In the genomic region with DNA sequence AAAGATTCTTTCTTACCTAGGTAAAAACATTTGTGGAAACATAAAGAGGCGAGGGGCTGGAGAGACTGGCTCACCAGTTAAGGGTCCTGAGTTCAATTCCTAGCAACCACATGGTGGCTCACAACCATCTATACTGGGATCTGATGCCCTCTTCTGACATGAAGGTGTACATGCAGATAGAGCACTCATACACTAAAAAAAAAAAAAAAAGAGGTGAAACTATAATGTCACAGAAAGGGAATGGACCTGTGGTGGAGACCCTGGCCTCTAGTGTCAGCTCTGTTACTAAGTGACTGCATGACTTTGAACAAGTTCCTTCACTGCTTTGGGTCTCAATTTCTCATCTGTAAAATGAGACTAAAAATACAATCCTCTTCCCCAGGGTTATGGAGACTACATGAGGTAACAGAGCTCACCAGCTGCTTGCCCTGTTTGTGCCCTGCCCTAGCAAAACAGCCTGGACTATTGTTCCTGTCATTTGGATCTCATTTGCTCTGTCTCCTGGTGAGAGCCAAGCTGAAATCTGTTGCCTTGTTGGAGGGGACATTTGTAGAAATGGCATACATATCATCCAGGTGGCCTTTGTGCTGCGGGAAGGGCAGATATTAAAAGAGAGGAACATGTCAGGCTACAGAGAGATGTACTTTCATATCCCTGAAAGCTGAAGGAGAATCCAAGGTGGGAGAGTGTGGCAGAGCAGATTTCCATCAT, we compare ENCODE assay signal across 26 mouse cellular contexts. TPM values are rescaled to one million over a fixed set of nuclear protein-coding genes. Genes with fewer than 3 reads are reported as not detected.
DNase-seq lines count a peak whose midpoint lies in the region; ATAC-seq and TF ChIP-seq lines count a peak whose summit lies in the region.
"Had no signal": no experiment of that assay in that cellular context is flagged by ENCODE, and none has a peak within 500 bp of the region (broad histone marks: within the 10 kb centered on the region; RNA-seq: fewer than 3 reads in every experiment).

No protein-coding gene starts in this region.

- intact Hi-C loops in heart, adult 2 months (cut with DNase I) = no loop called here

- DNase-seq in heart, adult 2 months = no peak
- no peak for DNase-seq in ES-E14 (ENCODE audit: low read depth, low spot score)
- DNase-seq in cerebellum, adult 11 months = peak; percentile 62
- peak; percentile 40 to 48 for DNase-seq in cerebellum, postnatal 10 days
- no peak for DNase-seq in right cerebral cortex, postnatal 25 days
- no peak for DNase-seq in spleen, adult 18-20 months
- DNase-seq: B cell, adult 2 months; gastrocnemius, adult 2 months; kidney, adult 2 months; kidney, postnatal 25 days; layer of hippocampus, adult 9-11 months; lung, adult 18-20 months; right cerebral cortex, postnatal 4 days had no signal

- ATAC-seq in heart, embryonic 14.5 days (ENCODE audit: insufficient number of reproducible peaks, insufficient read depth, low FRiP score, low read depth) = no peak
- ATAC-seq in erythroblast, adult 5-6 weeks (replicated peaks; ENCODE audit: low FRiP score, poor library complexity, severe bottlenecking) = no peak

- no peaks in the 10 kb centered on the region for H3K79me2 ChIP-seq in heart, adult 2 months (replicated peaks; ENCODE audit: control insufficient read depth, insufficient read depth, low read length)

- H3K27ac ChIP-seq in heart, embryonic 14.5 days (replicated peaks in 1 of 2; ENCODE audit: control insufficient read depth in 1 of 2, insufficient read depth in 1 of 2, low read depth in 2 of 2, low read length in 2 of 2) = peak overlapping the region; percentile 17 to 25; a peak in 1 of 4 replicates
- no peak overlapping the region for H3K27ac ChIP-seq in heart, adult 2 months
- no peak overlapping the region for H3K27ac ChIP-seq in ES-E14 (ENCODE audit: insufficient read depth, low read depth, low read length, poor library complexity, severe bottlenecking)
- H3K27ac ChIP-seq: embryonic facial prominence, embryonic 15.5 days; forebrain, embryonic 10.5 days; gastrocnemius, adult 2 months; hindbrain, embryonic 12.5 days; macrophage; midbrain, embryonic 10.5 days had no signal

- H3K27me3 ChIP-seq in heart, embryonic 14.5 days (ENCODE audit: control insufficient read depth, insufficient read depth, low read length) = no peaks in the 10 kb centered on the region
- no peaks in the 10 kb centered on the region for H3K27me3 ChIP-seq in heart, adult 2 months (ENCODE audit: control insufficient read depth, insufficient read depth, low read length)
- H3K27me3 ChIP-seq: embryonic facial prominence, embryonic 15.5 days; hindbrain, embryonic 12.5 days had no signal

- H3K4me3 ChIP-seq in heart, embryonic 14.5 days (ENCODE audit: control insufficient read depth in 1 of 2, insufficient read depth in 1 of 2, low read depth in 1 of 2, low read length in 2 of 2) = no peak overlapping the region
- H3K4me3 ChIP-seq in heart, adult 2 months = no peak overlapping the region
- H3K4me3 ChIP-seq in ES-E14 (ENCODE audit: insufficient read depth in 1 of 2, low read depth in 1 of 2, low read length in 2 of 2, poor library complexity in 1 of 2, severe bottlenecking in 1 of 2) = no peak overlapping the region
- H3K4me3 ChIP-seq: embryonic facial prominence, embryonic 15.5 days; forebrain, embryonic 10.5 days; gastrocnemius, adult 2 months; hindbrain, embryonic 12.5 days; midbrain, embryonic 10.5 days had no signal

- TF ChIP-seq EP300 in heart, adult 2 months (IDR thresholded peaks at IDR 0.05; ENCODE audit: insufficient read depth, low read depth, low read length) = no peak

- no peaks in the 10 kb centered on the region for H3K9me3 ChIP-seq in heart, embryonic 14.5 days (ENCODE audit: control insufficient read depth, low read length)
- no peaks in the 10 kb centered on the region for H3K9me3 ChIP-seq in ES-E14 (ENCODE audit: control insufficient read depth, insufficient read depth, low read depth, low read length)
- H3K9me3 ChIP-seq: embryonic facial prominence, embryonic 15.5 days; forebrain, embryonic 10.5 days; hindbrain, embryonic 12.5 days; midbrain, embryonic 10.5 days had no signal

- WGBS in heart, embryonic 14.5 days = 87% methylated on average over 2 of the region's 2 CpGs
- WGBS in heart, adult 2 months = 87% methylated on average over 2 of the region's 2 CpGs

- no peak for TF ChIP-seq CTCF in heart, adult 2 months (IDR thresholded peaks at IDR 0.05)

- in situ Hi-C loops in ES-E14 (cut with MboI; ENCODE audit: low sequenced_read_pairs in 2 of 2, unreplicated experiment in 2 of 2) = no loop called here

- no peak for TF ChIP-seq POLR2A in heart, adult 2 months (IDR thresholded peaks at IDR 0.05; ENCODE audit: insufficient read depth, low read depth, low read length)

- peaks cover 3 to 18% of the 10 kb centered on the region in 2 experiments; a peak in 3 of 4 replicates for H3K4me1 ChIP-seq in heart, embryonic 14.5 days (ENCODE audit: control insufficient read depth in 2 of 2, insufficient read depth in 2 of 2, low read length in 2 of 2)
- H3K4me1 ChIP-seq in heart, adult 2 months (ENCODE audit: control insufficient read depth, insufficient read depth, low read length) = peaks cover 1% of the 10 kb centered on the region; the same call in 1 of the 2 replicates
- H3K4me1 ChIP-seq in ES-E14 (ENCODE audit: control insufficient read depth in 2 of 2, insufficient read depth in 2 of 2, low read length in 2 of 2, poor library complexity in 1 of 2) = no peaks in the 10 kb centered on the region; a peak in 2 of 4 replicates

- H3K4me2 ChIP-seq in heart, embryonic 14.5 days (ENCODE audit: low read length) = no peak overlapping the region
- H3K4me2 ChIP-seq: embryonic facial prominence, embryonic 15.5 days; hindbrain, embryonic 12.5 days; liver, embryonic 11.5 days had no signal

- H3K36me3 ChIP-seq in heart, embryonic 14.5 days (ENCODE audit: control insufficient read depth, insufficient read depth, low read length) = no peaks in the 10 kb centered on the region
- H3K36me3 ChIP-seq in heart, adult 2 months (ENCODE audit: control insufficient read depth, insufficient read depth, low read length) = no peaks in the 10 kb centered on the region
- H3K36me3 ChIP-seq in ES-E14 (ENCODE audit: control insufficient read depth, insufficient read depth, low read length, poor library complexity, severe bottlenecking) = no peaks in the 10 kb centered on the region
- H3K36me3 ChIP-seq: embryonic facial prominence, embryonic 15.5 days; forebrain, embryonic 10.5 days; hindbrain, embryonic 12.5 days; midbrain, embryonic 10.5 days had no signal

- no peak overlapping the region for H3K9ac ChIP-seq in heart, embryonic 14.5 days (ENCODE audit: low read length)
- H3K9ac ChIP-seq in heart, adult 2 months (ENCODE audit: low read depth, low read length) = no peak overlapping the region
- H3K9ac ChIP-seq in ES-E14 (ENCODE audit: insufficient read depth, low read depth, low read length, poor library complexity, severe bottlenecking) = no peak overlapping the region
- H3K9ac ChIP-seq: embryonic facial prominence, embryonic 15.5 days; hindbrain, embryonic 12.5 days had no signal

TF ChIP-seq in ES-E14, 5 proteins besides CTCF, POLR2A, EP300 and RAD21:
- TF ChIP-seq ZNF384 (IDR thresholded peaks at IDR 0.05; ENCODE audit: low read depth, low read length) (peak; percentile 90), CHD2 (IDR thresholded peaks at IDR 0.05; ENCODE audit: low read depth, low read length) (no peak), ZC3H11A (IDR thresholded peaks at IDR 0.05; ENCODE audit: borderline replicate concordance, low read depth, low read length) (no peak), MAFK (IDR thresholded peaks at IDR 0.05; ENCODE audit: insufficient read depth, low read depth, low read length) (no peak)

RNA-seq across cellular contexts. Expression of a gene that starts 5.4 kb away (rescaled TPM):
- 14.6 and 16.7 TPM in 2 replicates for polyA plus RNA-seq in heart, embryonic 14.5 days (2014; fragmentation: Nextera tagmentation; extraction: Ambion mirVana)
- total RNA-seq in heart, adult 2 months (2021) = 10 to 100 TPM; 10.1 to 11.6 TPM
- polyA plus RNA-seq in heart, adult 2 months (2012; rRNA removed) = 9.3 and 15.3 TPM in 2 replicates
- total RNA-seq in ES-E14 (2012; rRNA removed) = 5.4 and 7.8 TPM in 2 replicates
- total RNA-seq in erythroblast, adult 5-6 weeks (2015; ENCODE audit: low replicate concordance) = not detected in 2 replicates
- total RNA-seq in erythroblast, adult 5-6 weeks (2017; ENCODE audit: low replicate concordance) = 0.26 and 0.84 TPM in 2 replicates

RNA-seq across cellular contexts. Expression of a gene that starts 42.9 kb away (rescaled TPM):
- polyA plus RNA-seq in heart, embryonic 14.5 days (2014; fragmentation: Nextera tagmentation; extraction: Ambion mirVana) = not detected in 2 replicates
- under 1 TPM; 0.16 to 0.37 TPM for total RNA-seq in heart, adult 2 months (2021)
- not detected in 2 replicates for polyA plus RNA-seq in heart, adult 2 months (2012; rRNA removed)
- total RNA-seq in ES-E14 (2012; rRNA removed) = 0.69 and 1.0 TPM in 2 replicates
- 0.84 TPM in 1 of 2 replicates, not detected in the other for total RNA-seq in erythroblast, adult 5-6 weeks (2015; ENCODE audit: low replicate concordance)
- total RNA-seq in erythroblast, adult 5-6 weeks (2017; ENCODE audit: low replicate concordance) = not detected in 2 replicates
- total RNA-seq: adrenal gland, adult 18-20 months had no signal
- polyA plus RNA-seq: embryonic facial prominence, embryonic 15.5 days; forebrain, embryonic 10.5 days; heart, embryonic 16.5 days; hindbrain, embryonic 12.5 days; kidney, adult 2 months; limb, embryonic 11.5 days; liver, embryonic 11.5 days; macrophage; midbrain, embryonic 10.5 days had no signal

RNA-seq across cellular contexts. Expression of a gene that starts 42.9 kb away (rescaled TPM):
- polyA plus RNA-seq in heart, embryonic 14.5 days (2014; fragmentation: Nextera tagmentation; extraction: Ambion mirVana) = not detected in 2 replicates
- not detected for total RNA-seq in heart, adult 2 months (2021)
- 0.45 TPM in 1 of 2 replicates, not detected in the other for polyA plus RNA-seq in heart, adult 2 months (2012; rRNA removed)
- total RNA-seq in ES-E14 (2012; rRNA removed) = not detected in 2 replicates
- total RNA-seq in erythroblast, adult 5-6 weeks (2015; ENCODE audit: low replicate concordance) = not detected in 2 replicates
- total RNA-seq in erythroblast, adult 5-6 weeks (2017; ENCODE audit: low replicate concordance) = not detected in 2 replicates
- total RNA-seq: adrenal gland, adult 18-20 months; gastrocnemius, adult 2 months; granulocyte monocyte progenitor cell, adult 5-6 weeks; left cerebral cortex, adult 8-10 months had no signal
- polyA plus RNA-seq: embryonic facial prominence, embryonic 15.5 days; forebrain, embryonic 10.5 days; heart, embryonic 16.5 days; hindbrain, embryonic 12.5 days; kidney, adult 2 months; limb, embryonic 11.5 days; liver, embryonic 11.5 days; macrophage; midbrain, embryonic 10.5 days had no signal

RNA-seq across cellular contexts. Expression of a gene that starts 48.6 kb away (rescaled TPM):
- 0.19 TPM in 1 of 2 replicates, not detected in the other for polyA plus RNA-seq in heart, embryonic 14.5 days (2014; fragmentation: Nextera tagmentation; extraction: Ambion mirVana)
- total RNA-seq in heart, adult 2 months (2021) = not detected
- polyA plus RNA-seq in heart, adult 2 months (2012; rRNA removed) = 4.9 TPM in 1 of 2 replicates, not detected in the other
- 1.7 and 3.0 TPM in 2 replicates for total RNA-seq in ES-E14 (2012; rRNA removed)
- total RNA-seq in erythroblast, adult 5-6 weeks (2015; ENCODE audit: low replicate concordance) = not detected in 2 replicates
- total RNA-seq in erythroblast, adult 5-6 weeks (2017; ENCODE audit: low replicate concordance) = not detected in 2 replicates
- total RNA-seq: adrenal gland, adult 18-20 months; granulocyte monocyte progenitor cell, adult 5-6 weeks had no signal
- polyA plus RNA-seq: forebrain, embryonic 10.5 days; macrophage; midbrain, embryonic 10.5 days had no signal

Comparison
In these comparisons a context has a peak if more than half of its experiments do, and no peak if none do; other contexts are left out.
1. H3K27ac ChIP-seq: peak in heart, embryonic 14.5 days (2 of 2); none in heart, adult 2 months (single experiment) and ES-E14 (single experiment).
2. DNase-seq: peak in cerebellum, adult 11 months (single experiment) and cerebellum, postnatal 10 days (2 of 2); none in heart, adult 2 months (0 of 2), ES-E14 (single experiment), right cerebral cortex, postnatal 25 days (single experiment) and spleen, adult 18-20 months (0 of 2).